Mouse (Mus musculus) limb, embryonic 11.5 days (tissue): ENCODE results near the gene Ankib1. TPM values are rescaled to one million over a fixed set of nuclear protein-coding genes. Genes with fewer than 3 reads are reported as not detected.
"Not testable (repeated sequence)": the region's sequence is repeated elsewhere in the genome, so short reads cannot be mapped to it uniquely, and the experiment has no call there.

Experiments used
- ATAC-seq: fragments of 200-750 bp; cut with Nextera tagmentation; 2 replicates; pipeline ENCODE4 v1.8.0; 2017; ENCODE audit warnings: low read depth; ENCODE audit not compliant: insufficient number of reproducible peaks, low FRiP score, low TSS enrichment
- DNase-seq: peaks from one replicate; pipeline ENCODE4 v3.0.0-alpha.2; 2015; ENCODE audit warnings: low spot score
- H3K27ac ChIP-seq: fragments of 300-500 bp; sonication (generic); replicated peaks from 2 replicates; pipeline ENCODE4 v1.5.1; 2014; ENCODE audit warnings: low read depth, mild to moderate bottlenecking, low read length
- H3K27me3 ChIP-seq: fragments of 300-500 bp; sonication (generic); 2 replicates; pipeline ENCODE4 v1.6.1; 2014; ENCODE audit warnings: mild to moderate bottlenecking, low read length, mixed read lengths; ENCODE audit not compliant: control insufficient read depth, insufficient read depth
- H3K36me3 ChIP-seq: fragments of 300-500 bp; sonication (generic); 2 replicates; pipeline ENCODE4 v1.6.1; 2014; ENCODE audit warnings: mild to moderate bottlenecking, low read length, moderate library complexity, mixed read lengths; ENCODE audit not compliant: control insufficient read depth, insufficient read depth
- H3K4me1 ChIP-seq: fragments of 300-500 bp; sonication (generic); 2 replicates; pipeline ENCODE4 v1.6.1; 2014; ENCODE audit warnings: low read length, mixed read lengths; ENCODE audit not compliant: control insufficient read depth, insufficient read depth
- H3K4me2 ChIP-seq: fragments of 300-500 bp; sonication (generic); 2 replicates; pipeline ENCODE4 v1.6.1; 2014; ENCODE audit warnings: low read depth, mild to moderate bottlenecking, moderate library complexity; ENCODE audit not compliant: severe bottlenecking
- H3K4me3 ChIP-seq: fragments of 300-500 bp; sonication (generic); 2 replicates; pipeline ENCODE4 v1.5.1; 2014; ENCODE audit warnings: low read depth, low read length
- H3K9ac ChIP-seq: fragments of 300-500 bp; sonication (generic); 2 replicates; pipeline ENCODE4 v1.6.1; 2014; ENCODE audit warnings: mild to moderate bottlenecking, low read length
- H3K9me3 ChIP-seq: fragments of 300-500 bp; sonication (generic); 2 replicates; pipeline ENCODE4 v1.6.1; 2016; ENCODE audit warnings: low read length; ENCODE audit not compliant: control insufficient read depth
- WGBS: fragments of 180-500 bp; shearing (Covaris S2); extraction: QIAGEN DNeasy Blood & Tissue Kit; methylation state at CpG from one replicate; pipeline ENCODE4 v1.1.7; 2014; 5-methylcytosine and 5-hydroxymethylcytosine counted together
- polyA plus RNA-seq: library from polyadenylated mRNA; unstranded; fragments of >200 nt; fragmentation: Nextera tagmentation; extraction: Ambion mirVana; gene quantifications from 2 replicates; pipeline ENCODE4 v1.2.1, GENCODE M21; 2014

The Ankib1 gene
- polyA plus RNA-seq, 1 experiment from 2014 or later = 10.8 TPM

DNA sequence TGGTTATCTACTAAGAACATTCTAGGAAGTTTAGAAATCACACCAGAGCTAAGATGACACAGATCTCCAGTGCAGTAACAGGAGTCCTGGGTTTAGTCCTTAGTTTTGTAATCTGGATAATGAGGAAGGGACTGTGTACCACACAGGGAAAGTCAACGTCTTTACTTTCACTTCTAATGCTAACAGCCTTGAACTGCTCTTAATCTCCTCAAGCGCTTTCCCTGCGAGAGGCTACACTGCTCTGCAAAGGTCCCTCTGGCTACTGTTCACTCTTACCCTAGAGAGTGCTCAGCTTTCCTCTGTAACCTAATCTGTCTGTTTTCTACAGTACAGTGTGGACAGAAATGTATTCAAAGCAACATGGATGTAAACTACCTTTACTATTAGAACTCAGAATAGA, 30.7 kb downstream of the Ankib1 start:
- no peaks in the 10 kb centered on the region for H3K9me3 ChIP-seq
- H3K4me2 ChIP-seq = no peak overlapping the region
- no peak overlapping the region for H3K27ac ChIP-seq
- DNase-seq = no peak
- H3K4me1 ChIP-seq = no peaks in the 10 kb centered on the region
- no peak overlapping the region for H3K4me3 ChIP-seq
- H3K27me3 ChIP-seq = no peaks in the 10 kb centered on the region
- H3K36me3 ChIP-seq = no peaks in the 10 kb centered on the region
- no peak for ATAC-seq
- H3K9ac ChIP-seq = no peak overlapping the region
- WGBS = 83% methylated on average over 3 of the region's 3 CpGs

DNA sequence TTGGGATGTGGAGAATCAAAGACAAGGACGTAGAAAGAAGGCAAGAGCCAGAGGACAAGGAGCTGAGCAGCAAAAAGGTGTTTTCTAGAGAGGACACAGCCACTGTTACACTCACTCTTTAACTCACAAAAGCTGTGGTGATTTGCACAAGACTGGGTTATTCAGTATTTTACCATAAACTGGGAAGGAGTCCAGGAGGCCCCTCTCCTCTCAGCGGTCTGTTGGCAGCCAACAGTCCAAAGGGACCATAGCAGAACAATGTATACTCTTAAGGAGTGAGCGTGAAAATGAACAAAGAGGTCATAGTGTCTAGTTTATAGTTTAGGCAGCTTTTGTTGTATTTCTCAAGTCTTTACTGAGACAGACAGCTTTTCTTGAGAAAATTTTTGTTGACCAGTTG, 31.2 kb downstream of the Ankib1 start:
- DNase-seq (no peak), ATAC-seq (no peak)
- WGBS = 95% methylated on average over 3 of the region's 3 CpGs
- no peak overlapping the region for H3K27ac ChIP-seq
- H3K4me2 ChIP-seq = no peak overlapping the region
- H3K9ac ChIP-seq = no peak overlapping the region
- H3K4me3 ChIP-seq = no peak overlapping the region
- H3K36me3 ChIP-seq = no peaks in the 10 kb centered on the region
- no peaks in the 10 kb centered on the region for H3K27me3 ChIP-seq
- no peaks in the 10 kb centered on the region for H3K9me3 ChIP-seq
- H3K4me1 ChIP-seq = no peaks in the 10 kb centered on the region

DNA sequence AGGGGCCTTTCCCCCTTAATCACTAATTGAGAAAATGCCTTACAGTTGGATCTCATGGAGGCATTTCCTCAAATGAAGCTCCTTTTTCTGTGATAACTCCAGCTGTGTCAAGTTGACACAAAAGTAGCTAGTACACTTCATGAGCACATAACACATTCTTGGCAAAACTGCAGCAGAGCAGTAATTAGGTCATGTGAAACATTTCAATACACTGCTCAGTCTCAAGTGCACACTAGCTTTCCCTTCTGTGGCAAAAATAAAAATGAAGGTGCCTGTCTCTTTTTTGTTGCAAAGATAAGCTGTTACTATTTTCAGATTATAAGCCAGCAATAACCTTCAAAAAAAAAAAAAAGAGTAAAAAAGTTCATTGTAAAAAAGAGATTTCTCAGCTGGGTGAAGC, 52.2 kb downstream of the Ankib1 start:
- not testable (repeated sequence) for H3K4me3 ChIP-seq, H3K4me1 ChIP-seq, H3K9me3 ChIP-seq, H3K36me3 ChIP-seq, H3K27me3 ChIP-seq, H3K27ac ChIP-seq, DNase-seq, ATAC-seq, H3K4me2 ChIP-seq, H3K9ac ChIP-seq

DNA sequence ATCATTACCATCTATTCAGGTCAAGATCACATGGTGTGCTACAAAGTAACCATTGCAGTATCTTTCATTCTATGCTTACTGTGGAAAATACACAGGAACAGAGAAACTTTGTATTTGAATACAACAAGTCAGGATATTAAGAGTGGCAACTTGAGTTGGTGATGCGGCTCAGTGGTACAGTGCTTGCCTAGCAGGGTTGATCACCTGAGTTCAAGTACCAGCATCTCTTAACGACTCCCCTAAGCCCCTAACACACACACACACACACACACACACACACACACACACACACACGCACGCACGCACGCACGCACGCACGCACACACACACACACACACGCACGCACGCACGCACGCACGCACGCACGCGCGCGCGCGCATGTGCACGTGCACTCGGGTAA, 69.9 kb downstream of the Ankib1 start:
- DNase-seq, H3K27me3 ChIP-seq, ATAC-seq, H3K9me3 ChIP-seq, H3K27ac ChIP-seq, H3K9ac ChIP-seq, H3K4me1 ChIP-seq, H3K4me3 ChIP-seq, H3K4me2 ChIP-seq, H3K36me3 ChIP-seq: not testable (repeated sequence)
- 79% methylated on average over 24 of the region's 24 CpGs for WGBS

DNA sequence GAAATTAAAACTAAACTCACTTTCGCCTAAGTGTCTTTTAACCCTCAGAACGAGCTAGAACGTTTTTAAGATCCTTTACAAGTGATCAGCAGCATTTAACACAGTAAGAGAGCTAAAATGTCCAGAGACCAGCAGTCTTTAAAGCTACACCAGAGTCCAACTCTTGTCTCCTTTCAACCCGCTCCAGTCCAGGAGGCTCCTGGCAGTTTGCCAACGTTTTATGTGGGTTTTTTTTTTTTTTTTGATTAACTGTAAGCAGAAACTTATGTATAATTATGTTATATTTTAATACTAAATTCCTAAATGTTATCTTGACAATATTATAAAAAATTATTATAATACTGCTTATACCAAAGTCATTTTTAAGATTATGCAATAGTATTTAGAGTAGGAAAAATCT, 73.9 kb downstream of the Ankib1 start:
- Histone ChIP-seq H3K4me1 (no peaks in the 10 kb centered on the region), H3K36me3 (no peaks in the 10 kb centered on the region; the same call in 1 of the 2 replicates), H3K4me2 (no peak overlapping the region), H3K9me3 (no peaks in the 10 kb centered on the region), H3K4me3 (no peak overlapping the region), H3K9ac (no peak overlapping the region), H3K27me3 (no peaks in the 10 kb centered on the region), H3K27ac (no peak overlapping the region)
- DNase-seq (no peak), ATAC-seq (no peak)
- WGBS = 82% methylated on average over 5 of the region's 5 CpGs

DNA sequence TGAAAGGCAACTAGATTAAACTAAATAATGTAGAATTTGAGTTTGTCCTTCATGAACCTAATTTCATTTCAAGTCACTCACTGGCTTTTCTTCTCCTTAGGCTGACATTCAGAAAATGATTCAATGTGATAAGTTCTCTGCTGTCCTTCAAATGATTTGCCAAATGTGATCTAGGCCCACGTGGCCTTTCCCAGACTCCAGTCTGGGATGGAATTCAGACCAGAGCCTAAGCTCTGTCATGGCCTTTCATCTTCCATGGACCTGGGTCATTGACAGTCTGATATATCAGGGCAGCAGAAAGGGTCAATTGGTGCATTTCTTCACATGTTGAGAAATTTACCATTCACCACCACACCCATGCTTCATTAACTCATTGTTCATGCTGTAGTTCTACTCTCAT, 77.2 kb downstream of the Ankib1 start:
- H3K9ac ChIP-seq = no peak overlapping the region
- H3K27me3 ChIP-seq = no peaks in the 10 kb centered on the region
- H3K9me3 ChIP-seq = no peaks in the 10 kb centered on the region
- WGBS = 66% methylated on average over 1 of the region's 1 CpGs
- DNase-seq = no peak
- no peak overlapping the region for H3K27ac ChIP-seq
- no peaks in the 10 kb centered on the region for H3K4me1 ChIP-seq
- H3K4me2 ChIP-seq = no peak overlapping the region
- no peak overlapping the region for H3K4me3 ChIP-seq
- no peaks in the 10 kb centered on the region; the same call in 1 of the 2 replicates for H3K36me3 ChIP-seq
- no peak for ATAC-seq

DNA sequence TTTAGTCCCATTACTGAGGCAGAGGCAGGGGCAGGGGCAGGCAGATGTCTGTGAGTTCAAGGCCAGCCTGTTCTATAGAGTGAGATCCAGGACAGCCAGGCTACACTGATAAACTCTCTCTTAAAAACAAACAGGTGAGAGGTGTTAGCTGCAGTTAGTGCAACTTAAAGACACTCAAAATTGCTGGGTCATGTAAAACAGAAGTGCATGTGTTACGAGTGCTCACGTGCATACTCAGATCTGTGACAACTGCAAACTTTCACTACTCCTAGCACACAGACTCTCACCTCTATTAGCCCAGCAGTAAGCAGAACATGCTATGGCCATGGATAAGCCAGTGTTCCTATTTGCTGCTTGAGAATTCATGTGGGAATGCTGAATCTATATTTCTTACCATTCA, 79.3 kb downstream of the Ankib1 start:
- H3K4me1 ChIP-seq = no peaks in the 10 kb centered on the region
- no peaks in the 10 kb centered on the region for H3K27me3 ChIP-seq
- H3K4me2 ChIP-seq = no peak overlapping the region
- 88% methylated on average over 2 of the region's 2 CpGs for WGBS
- DNase-seq (no peak), ATAC-seq (no peak)
- H3K27ac ChIP-seq = no peak overlapping the region
- H3K9ac ChIP-seq = no peak overlapping the region
- no peaks in the 10 kb centered on the region for H3K9me3 ChIP-seq
- no peaks in the 10 kb centered on the region; the same call in none of the 2 replicates for H3K36me3 ChIP-seq
- no peak overlapping the region for H3K4me3 ChIP-seq

DNA sequence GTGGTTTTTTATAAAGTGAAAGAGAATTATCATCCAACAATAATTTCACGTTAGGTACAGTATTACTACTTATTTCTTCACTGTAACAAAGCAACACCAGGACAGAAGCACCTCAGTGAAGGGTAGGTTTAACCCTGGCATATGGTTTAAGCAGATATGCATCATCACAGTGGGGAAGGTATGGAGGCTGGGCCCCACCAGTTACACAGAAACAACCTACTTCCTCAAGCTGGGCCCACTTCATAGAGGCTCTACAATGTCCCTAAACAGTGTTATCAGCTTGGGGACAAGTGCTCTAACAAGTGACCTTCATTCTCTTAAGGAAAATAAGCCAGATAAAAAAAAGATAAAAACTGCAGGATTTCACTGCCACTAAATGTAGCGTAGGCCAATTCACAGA, 79.9 kb downstream of the Ankib1 start:
- Histone ChIP-seq H3K36me3 (no peaks in the 10 kb centered on the region; the same call in none of the 2 replicates), H3K27me3 (no peaks in the 10 kb centered on the region), H3K9me3 (no peaks in the 10 kb centered on the region), H3K27ac (no peak overlapping the region), H3K4me3 (no peak overlapping the region), H3K9ac (no peak overlapping the region), H3K4me1 (no peaks in the 10 kb centered on the region), H3K4me2 (no peak overlapping the region)
- DNase-seq (no peak), ATAC-seq (no peak)
- WGBS = 93% methylated on average over 2 of the region's 2 CpGs

DNA sequence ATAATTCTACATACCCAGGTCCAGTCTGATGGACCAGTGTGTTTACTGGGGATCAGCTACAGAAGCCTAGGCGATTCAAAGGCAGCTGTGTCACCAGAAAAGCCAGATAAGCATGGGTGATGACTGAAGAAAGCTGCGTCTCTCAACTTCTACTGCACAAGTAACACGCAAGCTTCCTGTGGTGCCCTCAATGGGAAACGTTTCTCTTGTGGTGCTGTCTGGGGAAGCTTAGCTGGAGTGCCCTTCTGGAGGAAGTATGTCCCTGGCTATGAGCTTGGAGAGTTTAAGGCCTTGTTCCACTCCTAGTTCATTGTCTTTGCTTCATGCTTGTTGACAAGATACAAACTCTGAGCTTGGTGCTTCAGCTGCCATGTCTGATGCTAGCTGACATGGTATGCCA, 83.4 kb downstream of the Ankib1 start:
- Histone ChIP-seq H3K9ac (no peak overlapping the region), H3K4me1 (no peaks in the 10 kb centered on the region), H3K27ac (no peak overlapping the region), H3K36me3 (no peaks in the 10 kb centered on the region; the same call in 1 of the 2 replicates), H3K9me3 (no peaks in the 10 kb centered on the region), H3K27me3 (no peaks in the 10 kb centered on the region), H3K4me3 (no peak overlapping the region), H3K4me2 (no peak overlapping the region)
- 95% methylated on average over 4 of the region's 4 CpGs for WGBS
- DNase-seq = no peak
- no peak for ATAC-seq
